Mouse (Mus musculus) spleen, adult 2 months (tissue): Measurements from ENCODE around the gene Ndufv2.

ENCODE experiments used
- CTCF ChIP-seq: fragments of 200-500 bp; IDR thresholded peaks from 2 replicates; pipeline ENCODE4 v1.5.1; 2011; ENCODE audit warnings: mild to moderate bottlenecking, inconsistent platforms; ENCODE audit not compliant: insufficient read depth, insufficient read length, insufficient replicate concordance; ENCODE audit errors: extremely low read depth
- POLR2A ChIP-seq: fragments of 200-500 bp; IDR thresholded peaks from 2 replicates; pipeline ENCODE4 v1.6.1; 2011; ENCODE audit warnings: low read depth, low read length, inconsistent platforms

DNA sequence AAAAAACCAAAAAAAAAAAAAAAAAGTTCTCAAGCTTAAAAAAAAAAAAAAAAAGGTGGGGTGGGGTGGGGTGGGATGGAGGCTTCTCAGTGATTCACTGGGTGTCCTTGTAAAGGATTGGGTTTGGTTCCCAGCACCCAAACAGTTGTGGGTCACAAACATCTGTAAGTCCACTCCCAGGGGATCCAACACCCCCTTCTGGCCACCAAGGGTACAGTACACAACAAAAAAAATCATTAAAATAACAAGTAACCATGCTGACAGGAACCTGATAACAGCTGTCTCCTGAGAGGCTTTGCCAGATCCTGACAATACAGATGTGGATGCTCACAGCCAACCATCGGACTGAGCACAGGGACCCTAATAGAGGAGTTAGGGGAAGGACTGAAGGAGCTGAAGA lies 16.9 kb downstream of the Ndufv2 start:
- TF ChIP-seq POLR2A (no peak), CTCF (no peak)
